Mouse (Mus musculus) monocyte, adult 5-6 weeks (primary cell): ENCODE measurements around the gene Daam2. TPM values are rescaled to one million over a fixed set of nuclear protein-coding genes. Genes with fewer than 3 reads are reported as not detected.
"Not testable (repeated sequence)": the region's sequence is repeated elsewhere in the genome, so short reads cannot be mapped to it uniquely, and the experiment has no call there.

Experiments used
- ATAC-seq: fragments of 153-309, 156-312 bp; replicated peaks from 2 replicates; pipeline ENCODE4 v1.8.0; 2017; ENCODE audit warnings: mild to moderate bottlenecking; ENCODE audit not compliant: low TSS enrichment, insufficient number of reproducible peaks, severe bottlenecking, poor library complexity, low FRiP score
- total RNA-seq: library from RNA; stranded (forward); fragments of 200-1000, 200-491, 200-594 nt; gene quantifications from 3 replicates; pipeline ENCODE4 v1.2.3, GENCODE M21; 2017

Daam2 gene
- total RNA-seq, 1 experiment from 2014 or later, result 0.19 TPM

DNA sequence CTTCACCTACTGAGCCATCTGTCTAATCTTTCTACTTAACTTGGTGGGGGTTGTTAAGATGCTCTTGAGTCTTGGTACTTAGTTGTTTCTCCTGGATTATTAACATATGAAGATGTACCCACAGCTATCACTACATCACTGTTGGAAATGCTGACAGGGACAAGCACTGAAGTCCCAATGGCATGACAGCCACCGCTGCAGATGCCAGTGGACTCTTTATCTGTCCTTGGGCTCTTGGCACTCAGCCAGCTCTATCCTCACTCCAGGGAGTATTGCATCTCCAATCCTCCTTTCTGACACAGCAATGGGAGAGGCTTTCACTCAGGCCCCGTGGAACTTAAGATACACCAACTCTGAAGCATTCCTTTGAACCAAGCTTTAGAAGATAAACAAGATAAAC, 63.9 kb downstream of the Daam2 start:
- ATAC-seq, result no peak

DNA sequence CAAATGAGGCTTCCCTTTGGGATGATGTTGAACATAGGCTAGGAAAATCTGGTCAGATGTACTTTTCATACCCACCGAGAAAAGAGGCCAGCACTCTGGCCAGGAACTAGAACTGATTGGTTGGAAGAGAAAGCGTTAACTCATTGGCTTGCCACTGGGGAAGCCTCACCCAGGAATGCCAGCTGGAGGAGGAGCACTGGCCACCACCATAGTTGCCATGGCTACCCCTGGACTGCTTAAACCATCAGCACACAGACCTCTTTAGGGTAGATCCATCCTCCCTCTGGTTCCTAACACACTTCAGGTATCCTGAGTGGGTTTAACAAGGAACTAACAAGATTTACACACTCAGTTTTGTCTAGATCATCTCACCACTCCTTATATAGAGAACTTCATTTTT, 64.5 kb downstream of the Daam2 start:
- no peak for ATAC-seq

DNA sequence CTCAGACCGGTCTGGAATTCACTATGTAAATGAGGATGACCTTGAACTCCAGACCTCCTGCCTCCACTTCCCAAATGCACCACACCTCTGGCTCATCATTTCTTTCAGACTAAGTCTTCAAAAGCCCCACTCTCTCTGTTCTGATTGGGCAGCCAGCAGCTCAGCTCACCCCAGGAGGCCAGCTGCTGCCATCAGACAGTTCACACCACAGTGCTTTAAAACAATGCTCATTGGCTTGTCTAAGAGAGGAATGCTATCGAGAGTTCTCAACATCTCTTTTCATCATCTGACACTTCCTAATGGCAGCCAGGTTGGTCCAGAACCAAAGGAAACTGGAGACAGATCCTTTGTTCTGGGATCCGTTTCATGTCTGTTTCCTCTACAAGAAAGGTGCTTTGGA, 66.0 kb downstream of the Daam2 start:
- no peak for ATAC-seq

- ATAC-seq, result no peak
These were observed 70.9 kb downstream of the Daam2 start for GRCm38 (mm10) chr17:49493276-49493675.

DNA sequence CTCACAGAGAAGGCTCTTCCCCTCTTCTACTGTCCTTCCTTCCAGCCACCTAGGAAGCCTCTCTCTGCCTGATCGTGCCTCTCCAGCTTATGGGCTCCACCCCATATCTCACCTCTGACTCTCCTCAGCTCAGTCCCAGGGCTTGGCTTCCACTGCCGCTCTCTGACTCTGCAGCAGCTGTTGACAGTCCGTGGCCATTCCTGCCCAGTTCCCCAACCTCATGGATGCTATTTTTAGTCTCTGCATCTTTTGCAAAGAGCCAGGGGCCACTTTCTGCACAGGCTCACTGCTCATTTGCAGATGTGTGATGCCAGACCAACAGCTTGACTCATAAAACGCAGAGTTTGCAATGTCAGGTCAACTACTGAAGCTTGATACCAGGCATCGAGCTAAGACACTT, 75.0 kb downstream of the Daam2 start:
- ATAC-seq, result no peak

- ATAC-seq, result no peak
These were observed 79.7 kb downstream of the Daam2 start for GRCm38 (mm10) chr17:49484435-49484834.

GRCm38 (mm10) chr17:49481876-49482275, 82.3 kb downstream of the Daam2 start:
- no peak for ATAC-seq

GRCm38 (mm10) chr17:49477370-49477769, 86.8 kb downstream of the Daam2 start:
- no peak for ATAC-seq

DNA sequence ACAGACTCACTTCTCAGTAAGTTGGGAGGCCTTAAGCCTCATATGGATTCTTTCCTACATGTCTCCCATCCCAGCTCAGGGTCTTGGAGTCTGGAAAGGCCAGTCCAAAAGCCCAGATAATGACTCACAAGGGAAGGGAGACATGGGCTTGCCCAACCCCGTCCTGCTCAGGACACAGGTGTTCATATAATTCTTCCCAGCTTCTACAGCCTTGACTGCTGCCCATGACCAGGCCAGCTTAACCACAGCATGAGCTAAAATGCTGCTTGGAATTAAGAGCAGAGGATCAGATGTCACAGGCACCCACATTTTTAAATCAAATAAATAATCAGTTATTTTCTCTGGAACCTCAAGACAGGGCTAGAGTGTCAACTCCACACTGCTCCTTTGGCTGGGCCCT, 89.0 kb downstream of the Daam2 start:
- ATAC-seq, result no peak

- ATAC-seq, result no peak
These were observed 90.1 kb downstream of the Daam2 start for GRCm38 (mm10) chr17:49474051-49474450.

DNA sequence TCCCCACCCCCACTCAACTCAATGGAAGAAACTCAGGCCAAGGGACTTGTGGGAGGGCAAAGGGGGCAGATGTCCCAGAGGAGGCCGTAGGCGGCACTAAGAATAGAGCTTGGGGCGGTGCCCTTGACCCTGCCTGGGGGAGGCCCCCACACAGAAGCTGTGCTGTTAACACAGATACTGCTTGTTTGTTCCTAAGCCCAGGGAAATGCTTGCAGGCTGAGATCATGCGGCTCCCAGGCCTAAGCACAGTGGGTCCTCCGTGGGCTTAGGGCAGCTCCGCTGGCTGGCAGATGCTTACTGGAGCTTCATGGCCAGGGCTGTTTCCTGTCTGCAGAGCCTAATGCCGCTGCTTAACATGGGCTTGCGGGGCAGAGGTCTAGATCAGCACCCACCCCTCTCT, 91.5 kb downstream of the Daam2 start:
- ATAC-seq, result no peak

- no peak for ATAC-seq
These were observed 95.9 kb downstream of the Daam2 start for GRCm38 (mm10) chr17:49468223-49468622.

DNA sequence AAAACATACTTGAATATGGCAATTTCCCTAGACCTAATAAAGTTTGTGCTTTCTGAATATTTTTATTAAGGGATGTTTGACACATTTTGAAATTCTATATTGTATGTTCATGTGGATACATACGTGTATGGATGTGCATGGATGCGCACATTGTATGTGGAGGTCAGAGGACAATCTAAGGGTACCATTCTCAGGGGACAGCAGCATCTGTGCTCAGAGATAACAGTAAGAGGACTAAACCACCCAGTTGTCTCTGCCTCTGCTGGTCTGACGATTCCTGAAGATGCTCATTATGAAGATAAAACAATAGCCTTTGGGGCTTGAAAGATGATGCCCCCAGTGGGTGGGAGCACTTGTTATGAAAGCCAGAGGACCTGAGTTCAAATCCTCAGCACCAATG, 99.3 kb downstream of the Daam2 start:
- no peak for ATAC-seq

DNA sequence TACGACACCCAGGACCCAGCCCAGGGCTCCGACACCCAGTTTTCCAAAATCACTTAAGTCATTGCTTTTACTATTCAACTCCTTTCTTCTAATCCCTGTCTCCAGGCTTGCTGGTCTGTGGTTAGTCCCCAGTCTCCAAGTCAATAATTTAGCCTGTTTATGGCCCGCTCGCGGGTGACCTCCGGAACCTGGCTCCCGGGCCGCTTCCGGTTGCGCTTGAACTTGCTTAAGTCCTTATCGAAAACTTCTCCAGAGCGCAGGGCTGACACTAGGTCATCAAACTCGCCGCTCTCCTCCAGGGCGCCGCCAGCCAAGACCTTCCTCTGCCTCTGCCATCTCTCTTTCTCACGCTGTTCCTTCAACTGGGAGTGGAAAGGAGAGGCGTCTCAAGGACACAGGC, 105.8 kb downstream of the Daam2 start:
- ATAC-seq, result no peak

GRCm38 (mm10) chr17:49457833-49458232, 106.3 kb downstream of the Daam2 start:
- ATAC-seq, result no peak

DNA sequence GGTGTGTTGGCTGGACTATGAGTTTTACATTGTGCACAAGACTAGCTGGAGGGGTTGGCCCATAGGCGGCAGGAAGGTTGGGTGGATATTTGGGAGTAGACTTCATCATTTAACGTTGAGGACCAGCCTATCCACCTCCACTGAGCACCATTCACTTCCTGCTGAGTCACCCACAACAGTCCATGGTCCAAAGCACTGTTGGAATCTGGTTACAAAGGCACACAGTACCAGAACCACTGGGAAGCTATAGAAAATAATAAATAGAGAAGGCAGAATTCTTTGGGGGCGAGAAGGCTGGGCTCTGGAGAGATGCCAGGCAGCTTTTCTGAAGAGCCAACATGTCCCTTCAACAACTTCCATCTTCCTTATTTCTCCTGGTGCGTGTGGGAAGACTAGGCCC, 107.8 kb downstream of the Daam2 start:
- no peak for ATAC-seq

- no peak for ATAC-seq
These were observed 113.2 kb downstream of the Daam2 start for GRCm38 (mm10) chr17:49450922-49451321.

DNA sequence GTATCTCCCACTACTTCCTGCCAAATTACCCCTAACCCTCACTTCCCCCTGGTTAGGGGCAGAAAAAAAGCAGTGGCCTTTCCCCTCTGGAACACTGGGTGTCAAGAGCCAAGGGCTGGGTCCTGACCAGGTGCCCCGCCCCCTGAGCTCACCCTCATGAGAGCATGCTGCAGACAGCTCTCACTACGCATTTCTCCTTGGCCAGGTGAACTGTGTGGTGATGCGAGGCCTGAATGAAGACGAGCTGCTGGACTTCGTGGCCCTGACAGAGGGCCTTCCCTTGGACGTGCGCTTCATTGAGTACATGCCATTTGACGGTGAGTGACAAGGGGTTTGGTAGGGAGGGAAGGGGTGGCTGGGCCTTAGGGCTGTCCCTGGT, 114.9 kb downstream of the Daam2 start:
- ATAC-seq, result no peak

DNA sequence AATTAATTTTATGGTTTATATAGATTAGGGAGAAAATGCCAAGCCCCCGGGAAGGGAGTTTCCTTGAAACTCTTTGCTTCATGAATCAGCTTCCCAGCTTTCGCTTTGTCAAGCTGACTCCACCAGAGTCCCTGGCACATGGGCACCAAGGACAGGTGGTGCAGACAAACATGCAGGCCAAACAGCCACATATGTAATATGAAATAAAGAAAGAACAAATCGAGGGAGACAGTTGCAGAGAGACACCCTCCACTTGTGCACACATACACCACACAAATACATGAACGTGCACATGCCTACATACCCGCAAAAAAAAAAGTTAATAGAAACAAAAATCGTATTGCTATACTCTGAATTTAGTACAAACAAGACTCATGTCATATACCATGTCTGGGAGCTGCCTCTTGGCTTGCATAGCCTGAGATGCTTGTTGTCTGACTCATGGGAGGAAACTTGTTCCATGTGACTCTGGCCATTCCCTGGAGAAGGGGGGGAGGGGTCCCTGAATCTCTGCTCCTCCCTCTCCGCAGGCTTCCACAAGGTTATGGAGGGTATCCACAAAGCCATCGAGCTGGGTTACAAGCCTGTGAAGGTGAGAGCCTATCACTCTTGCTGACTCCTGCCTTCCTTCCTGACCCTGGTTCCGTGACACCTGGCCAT, 115.4 kb downstream of the Daam2 start:
- ATAC-seq, result no peak

- ATAC-seq, result not testable (repeated sequence)
These were observed 121.3 kb downstream of the Daam2 start for GRCm38 (mm10) chr17:49442841-49443240.
